Mouse (Mus musculus) bone marrow, adult 2 months (tissue): Measurements from ENCODE around the gene Dusp3.

Experiments
- CTCF ChIP-seq: fragments of 200-500 bp; IDR thresholded peaks from 2 replicates; pipeline ENCODE4 v1.5.1; 2011; ENCODE audit warnings: low read length, control low read depth; ENCODE audit not compliant: control insufficient read depth, insufficient read depth
- POLR2A ChIP-seq: fragments of 200-500 bp; IDR thresholded peaks from 2 replicates; pipeline ENCODE4 v1.6.1; 2011; ENCODE audit warnings: low read depth, mild to moderate bottlenecking, control low read depth, low read length, borderline replicate concordance; ENCODE audit not compliant: control insufficient read depth

DNA sequence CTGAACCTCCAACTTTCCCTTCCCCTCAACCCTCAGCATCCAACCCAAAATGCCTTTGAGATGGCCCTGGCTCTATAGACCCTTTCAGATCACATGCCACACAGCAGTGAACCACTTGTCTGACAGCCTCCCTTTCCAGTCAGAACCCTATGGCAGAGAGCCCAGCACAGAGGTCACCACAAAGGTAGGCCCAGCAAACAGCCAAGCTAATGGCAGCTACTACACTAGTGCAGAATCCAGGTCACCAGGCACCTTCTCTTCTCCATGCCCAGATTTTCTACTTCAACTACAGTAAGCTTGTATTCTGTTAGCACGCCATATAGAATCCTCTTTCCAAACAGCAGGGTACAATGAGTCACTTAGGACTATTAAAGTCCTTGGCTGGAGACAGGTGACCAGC, 29.3 kb upstream of the Dusp3 start:
- no peak for TF ChIP-seq POLR2A
- TF ChIP-seq CTCF: no peak
